Mouse (Mus musculus) stomach, embryonic 15.5 days (tissue): ENCODE results near the gene Tomm6. TPM values are rescaled to one million over a fixed set of nuclear protein-coding genes. Genes with fewer than 3 reads are reported as not detected.

Experiments used
- ATAC-seq: fragments of 200-750 bp; cut with Nextera tagmentation; 2 replicates; pipeline ENCODE4 v1.8.0; 2017; ENCODE audit warnings: low read depth, moderate number of reproducible peaks, moderate TSS enrichment; ENCODE audit not compliant: insufficient read depth, low FRiP score
- H3K27ac ChIP-seq: fragments of 300-500 bp; sonication (generic); 2 replicates; pipeline ENCODE4 v1.5.1; 2015; ENCODE audit warnings: mild to moderate bottlenecking, inconsistent platforms
- H3K27me3 ChIP-seq: fragments of 300-500 bp; sonication (generic); replicated peaks from 2 replicates; pipeline ENCODE4 v1.6.1; 2015; ENCODE audit warnings: inconsistent platforms
- H3K36me3 ChIP-seq: fragments of 300-500 bp; sonication (generic); 2 replicates; pipeline ENCODE4 v1.6.1; 2015; ENCODE audit warnings: inconsistent platforms
- H3K4me1 ChIP-seq: fragments of 300-500 bp; sonication (generic); 2 replicates; pipeline ENCODE4 v1.6.1; 2015; ENCODE audit warnings: inconsistent platforms
- H3K4me2 ChIP-seq: fragments of 300-500 bp; sonication (generic); 2 replicates; pipeline ENCODE4 v1.6.1; 2015; ENCODE audit warnings: mild to moderate bottlenecking, inconsistent platforms
- H3K4me3 ChIP-seq: fragments of 300-500 bp; sonication (generic); replicated peaks from 2 replicates; pipeline ENCODE4 v1.5.1; 2015; ENCODE audit warnings: inconsistent platforms
- H3K9ac ChIP-seq: fragments of 300-500 bp; sonication (generic); 2 replicates; pipeline ENCODE4 v1.6.1; 2015; ENCODE audit warnings: inconsistent platforms
- H3K9me3 ChIP-seq: fragments of 300-500 bp; sonication (generic); 2 replicates; pipeline ENCODE4 v1.6.1; 2016; ENCODE audit warnings: inconsistent platforms
- WGBS: fragments of 180-500 bp; shearing (Covaris S2); methylation state at CpG from one replicate; pipeline ENCODE4 v1.1.7; 2015; 5-methylcytosine and 5-hydroxymethylcytosine counted together
- polyA plus RNA-seq: library from polyadenylated mRNA; unstranded; fragments of >200 nt; fragmentation: Nextera tagmentation; extraction: Ambion mirVana; gene quantifications from 2 replicates; pipeline ENCODE4 v1.2.1, GENCODE M21; 2015

The Tomm6 gene
- polyA plus RNA-seq, 1 experiment from 2014 or later, result 404 TPM

GRCm38 (mm10) chr17:47708972-47709371, 20.8 kb upstream of the Tomm6 start:
- no peaks in the 10 kb centered on the region for H3K9me3 ChIP-seq
- H3K27ac ChIP-seq, result no peak overlapping the region
- H3K27me3 ChIP-seq, result no peaks in the 10 kb centered on the region
- no peaks in the 10 kb centered on the region for H3K36me3 ChIP-seq
- 61% methylated on average over 4 of the region's 4 CpGs for WGBS
- ATAC-seq, result no peak
- H3K4me2 ChIP-seq, result no peak overlapping the region
- H3K4me1 ChIP-seq, result no peaks in the 10 kb centered on the region; the same call in none of the 2 replicates
- no peak overlapping the region for H3K4me3 ChIP-seq
- no peak overlapping the region for H3K9ac ChIP-seq

DNA sequence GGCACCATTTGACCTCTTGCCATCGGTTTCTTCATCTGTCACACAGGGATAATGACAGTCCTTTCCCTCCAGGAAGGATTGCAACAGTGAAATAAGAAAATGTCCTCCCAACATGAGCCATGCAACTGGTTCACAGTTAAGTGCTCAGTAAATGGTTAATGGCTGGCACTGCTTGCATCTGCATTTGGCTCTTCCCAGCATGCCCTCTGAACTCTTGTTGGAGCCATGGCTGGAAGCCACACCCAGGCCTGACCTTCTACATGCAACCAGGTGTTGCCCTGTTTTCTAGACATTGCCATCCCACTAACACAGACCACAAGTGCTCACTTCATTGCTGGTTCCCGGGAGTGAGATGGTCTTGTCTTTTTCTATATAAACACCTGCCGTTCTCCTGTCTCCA, 19.8 kb upstream of the Tomm6 start:
- Histone ChIP-seq H3K4me3 (no peak overlapping the region), H3K27me3 (no peaks in the 10 kb centered on the region), H3K36me3 (no peaks in the 10 kb centered on the region), H3K4me2 (no peak overlapping the region), H3K4me1 (no peaks in the 10 kb centered on the region; the same call in none of the 2 replicates), H3K9me3 (no peaks in the 10 kb centered on the region), H3K27ac (no peak overlapping the region), H3K9ac (no peak overlapping the region)
- ATAC-seq, result no peak
- WGBS, result 65% methylated on average over 3 of the region's 3 CpGs

GRCm38 (mm10) chr17:47706196-47706595, 18.0 kb upstream of the Tomm6 start:
- Histone ChIP-seq H3K36me3 (0 out of 2 replicates have a peak, but pooled peaks cover 5% of the 10 kb centered on the region), H3K27me3 (no peaks in the 10 kb centered on the region), H3K4me3 (no peak overlapping the region), H3K4me1 (peaks cover 9% of the 10 kb centered on the region; the same call in 1 of the 2 replicates), H3K9me3 (no peaks in the 10 kb centered on the region), H3K4me2 (no peak overlapping the region), H3K9ac (no peak overlapping the region), H3K27ac (no peak overlapping the region)
- 69% methylated on average over 1 of the region's 1 CpGs for WGBS
- no peak for ATAC-seq

DNA sequence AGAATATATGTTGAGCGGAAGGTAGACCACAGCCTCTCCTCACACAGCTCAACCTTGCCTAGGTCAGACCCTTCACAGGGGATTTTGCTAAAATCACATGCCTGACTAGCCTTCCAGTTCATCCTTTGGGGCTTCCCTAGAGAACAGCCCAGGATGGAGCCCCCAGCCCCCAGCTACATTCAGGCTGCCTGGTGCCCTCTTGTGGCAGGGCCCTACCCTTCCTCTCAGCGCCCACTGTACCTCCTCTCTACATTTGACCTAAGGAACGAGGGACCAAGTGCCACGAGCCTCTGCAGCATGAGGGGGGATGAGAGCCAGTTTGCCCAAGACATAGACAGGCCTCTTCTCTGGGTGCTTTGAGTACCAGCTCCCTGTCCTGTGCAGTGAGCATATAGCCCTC, 16.5 kb upstream of the Tomm6 start:
- no peak overlapping the region for H3K4me2 ChIP-seq
- H3K27me3 ChIP-seq, result no peaks in the 10 kb centered on the region
- ATAC-seq, result no peak
- no peak overlapping the region for H3K4me3 ChIP-seq
- whole genome bisulfite sequencing, result 87% methylated on average over 4 of the region's 4 CpGs
- H3K27ac ChIP-seq, result no peak overlapping the region
- peaks cover 9% of the 10 kb centered on the region for H3K4me1 ChIP-seq
- H3K36me3 ChIP-seq, result 0 out of 2 replicates have a peak, but pooled peaks cover 5% of the 10 kb centered on the region
- no peaks in the 10 kb centered on the region for H3K9me3 ChIP-seq
- no peak overlapping the region for H3K9ac ChIP-seq

- Histone ChIP-seq H3K9ac (no peak overlapping the region), H3K36me3 (0 out of 2 replicates have a peak, but pooled peaks cover 5% of the 10 kb centered on the region), H3K4me2 (no peak overlapping the region), H3K27ac (no peak overlapping the region), H3K4me3 (no peak overlapping the region), H3K4me1 (peaks cover 9% of the 10 kb centered on the region; the same call in 1 of the 2 replicates), H3K27me3 (no peaks in the 10 kb centered on the region), H3K9me3 (no peaks in the 10 kb centered on the region)
- ATAC-seq, result no peak
- WGBS, result 40% methylated on average over 20 of the region's 20 CpGs
Observed at GRCm38 (mm10) chr17:47703556-47703955, 15.4 kb upstream of the Tomm6 start.

DNA sequence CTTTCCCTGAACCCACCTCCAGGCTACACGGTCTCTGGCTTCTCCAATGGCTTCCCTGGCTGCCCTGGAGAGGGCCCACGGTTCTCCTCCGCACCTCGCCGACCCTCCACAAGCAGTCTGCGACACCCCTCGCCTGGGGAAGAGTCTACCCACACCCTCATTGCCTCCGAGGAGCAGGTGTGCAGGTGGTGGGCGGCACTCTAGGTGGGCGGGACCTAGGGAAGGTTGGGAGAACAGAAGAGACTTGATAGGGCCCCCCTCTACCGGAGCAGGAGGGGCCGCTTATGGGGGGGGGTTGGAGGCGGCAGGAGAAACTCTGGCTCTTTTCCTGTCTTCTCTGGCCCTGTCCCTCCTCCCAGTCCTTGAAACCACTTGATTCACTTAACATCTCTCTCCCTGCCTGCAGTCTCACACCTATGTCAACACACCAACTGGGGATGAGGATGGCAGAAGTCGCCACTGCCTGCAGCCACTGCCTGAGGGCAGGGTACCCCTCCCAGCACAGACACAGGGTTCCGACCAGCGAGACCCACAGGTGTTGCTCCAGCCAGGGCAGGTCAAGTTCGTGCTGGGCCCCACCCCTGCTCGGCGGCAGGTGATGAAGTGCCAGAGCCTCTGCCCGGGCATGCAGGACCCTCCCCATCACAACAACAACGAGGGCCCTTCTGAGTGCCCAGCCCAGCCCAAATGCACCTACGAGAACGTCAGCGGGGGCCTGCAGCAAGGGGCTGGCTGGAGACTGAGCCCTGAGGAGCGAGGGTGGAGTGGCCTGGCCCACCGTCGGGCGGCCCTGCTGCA, 14.6 kb upstream of the Tomm6 start:
- Histone ChIP-seq H3K27ac (no peak overlapping the region), H3K9me3 (no peaks in the 10 kb centered on the region), H3K27me3 (no peaks in the 10 kb centered on the region), H3K4me2 (no peak overlapping the region), H3K4me1 (peaks cover 9% of the 10 kb centered on the region; the same call in 1 of the 2 replicates), H3K36me3 (0 out of 2 replicates have a peak, but pooled peaks cover 5% of the 10 kb centered on the region), H3K9ac (no peak overlapping the region), H3K4me3 (no peak overlapping the region)
- 45% methylated on average over 28 of the region's 28 CpGs for WGBS
- ATAC-seq, result no peak

DNA sequence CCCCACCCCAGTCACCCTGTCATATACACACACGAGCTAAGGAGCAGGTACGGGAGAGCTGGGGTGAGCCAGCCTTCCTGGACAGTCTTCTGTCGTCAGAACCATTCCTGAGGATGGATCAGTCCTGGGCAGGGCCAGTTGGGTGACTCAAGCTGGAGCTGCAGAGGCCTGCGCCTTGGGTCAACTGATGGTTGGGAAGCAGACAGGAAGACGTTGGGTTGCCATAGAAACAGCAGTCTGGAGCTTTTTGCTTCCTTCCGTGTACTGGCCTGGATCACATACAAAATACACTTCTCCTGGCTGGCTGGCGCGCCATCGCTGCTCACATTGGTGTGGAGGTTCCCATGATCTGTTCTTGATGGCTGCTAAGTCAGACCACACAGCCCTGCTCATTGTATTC, 13.6 kb upstream of the Tomm6 start:
- Histone ChIP-seq H3K27ac (no peak overlapping the region), H3K36me3 (0 out of 2 replicates have a peak, but pooled peaks cover 5% of the 10 kb centered on the region), H3K9me3 (no peaks in the 10 kb centered on the region), H3K4me3 (no peak overlapping the region), H3K27me3 (no peaks in the 10 kb centered on the region), H3K4me2 (no peak overlapping the region), H3K4me1 (peaks cover 9% of the 10 kb centered on the region; the same call in 1 of the 2 replicates), H3K9ac (no peak overlapping the region)
- WGBS, result 70% methylated on average over 9 of the region's 9 CpGs
- no peak for ATAC-seq

- no peak overlapping the region for H3K4me2 ChIP-seq
- peaks cover 17% of the 10 kb centered on the region for H3K4me1 ChIP-seq
- H3K27me3 ChIP-seq, result no peaks in the 10 kb centered on the region
- H3K36me3 ChIP-seq, result 0 out of 2 replicates have a peak, but pooled peaks cover 5% of the 10 kb centered on the region
- H3K4me3 ChIP-seq, result no peak overlapping the region
- ATAC-seq, result no peak
- WGBS, result 67% methylated on average over 2 of the region's 2 CpGs
- 0 out of 2 replicates have a peak overlapping the region, but pooled peaks have one; percentile 12 for H3K27ac ChIP-seq
- H3K9ac ChIP-seq, result no peak overlapping the region
- H3K9me3 ChIP-seq, result no peaks in the 10 kb centered on the region
Observed at GRCm38 (mm10) chr17:47699055-47699454, 10.9 kb upstream of the Tomm6 start.

DNA sequence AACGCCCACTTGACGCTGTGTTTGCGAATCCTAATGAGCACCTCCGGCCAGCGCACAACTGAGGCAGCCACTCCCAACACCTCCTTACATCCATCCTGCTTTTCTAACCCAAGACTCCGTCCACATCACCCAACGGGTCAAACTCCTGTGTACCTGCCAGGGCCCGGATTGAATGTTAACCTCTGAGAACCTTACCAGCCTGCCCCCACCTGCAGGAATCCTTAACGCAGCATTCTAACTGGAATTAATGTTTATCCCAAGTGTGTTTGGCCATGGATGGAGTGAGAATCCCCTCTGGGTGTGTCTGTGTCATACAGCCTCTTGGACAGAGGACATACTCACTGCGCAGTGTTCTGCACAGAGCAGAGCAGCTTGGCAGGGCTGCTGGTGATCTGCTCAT, 10.0 kb upstream of the Tomm6 start:
- H3K27ac ChIP-seq, result no peak overlapping the region
- 85% methylated on average over 10 of the region's 10 CpGs for WGBS

DNA sequence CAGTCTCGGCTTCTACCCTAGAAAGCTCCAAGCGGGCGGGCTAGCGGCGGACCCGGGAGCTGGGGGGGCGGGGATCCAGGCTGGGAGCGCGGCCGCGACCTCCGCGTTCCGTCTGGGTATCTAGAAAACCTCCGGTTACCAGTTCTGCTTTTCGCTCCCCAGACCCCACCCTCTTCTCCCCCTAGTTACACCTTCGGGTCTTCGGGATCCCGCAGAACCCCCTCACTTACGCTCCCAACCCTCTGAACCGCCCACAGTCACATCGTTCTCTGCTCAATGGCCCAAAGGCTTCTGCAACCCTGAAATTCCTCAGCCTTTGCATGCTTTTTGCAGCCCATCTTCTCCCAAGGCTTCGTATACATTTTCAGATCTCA, 7.1 kb upstream of the Tomm6 start:
- Histone ChIP-seq H3K9ac (peak overlapping the region; percentile 42), H3K27ac (no peak overlapping the region), H3K4me1 (peaks cover 9% of the 10 kb centered on the region), H3K27me3 (no peaks in the 10 kb centered on the region), H3K4me2 (peak overlapping the region; percentile 95), H3K4me3 (peak overlapping the region; percentile 78), H3K36me3 (no peaks in the 10 kb centered on the region), H3K9me3 (no peaks in the 10 kb centered on the region)
- ATAC-seq, result no peak
- 0% methylated on average over 22 of the region's 23 CpGs for WGBS

More for the DNA sequence above, 10.0 kb upstream of the Tomm6 start:
- no peak overlapping the region for H3K4me2 ChIP-seq
- H3K9me3 ChIP-seq, result no peaks in the 10 kb centered on the region
- ATAC-seq, result no peak
- H3K9ac ChIP-seq, result no peak overlapping the region
- no peak overlapping the region for H3K4me3 ChIP-seq
- H3K36me3 ChIP-seq, result 0 out of 2 replicates have a peak, but pooled peaks cover 5% of the 10 kb centered on the region
- H3K4me1 ChIP-seq, result peaks cover 18% of the 10 kb centered on the region
- no peaks in the 10 kb centered on the region for H3K27me3 ChIP-seq

GRCm38 (mm10) chr17:47694503-47695336, 6.5 kb upstream of the Tomm6 start, which contains the start of gene Prickle4:
Prickle4 (minus strand) TSS chr17:47694736.
- H3K27ac ChIP-seq, result peak within 1 kb of the TSS; percentile 65; the same call in 1 of the 2 replicates
- no peaks in the 10 kb centered on the region for H3K27me3 ChIP-seq
- peak within 1 kb of the TSS; percentile 42 for H3K9ac ChIP-seq
- ATAC-seq, result peak; percentile 88
- no peaks in the 10 kb centered on the region for H3K36me3 ChIP-seq
- H3K9me3 ChIP-seq, result no peaks in the 10 kb centered on the region
- H3K4me2 ChIP-seq, result peak within 1 kb of the TSS; percentile 95
- under 1% methylated on average over 69 of the region's 82 CpGs for WGBS
- peak within 1 kb of the TSS; percentile 78 for H3K4me3 ChIP-seq
- peaks cover 9% of the 10 kb centered on the region for H3K4me1 ChIP-seq

DNA sequence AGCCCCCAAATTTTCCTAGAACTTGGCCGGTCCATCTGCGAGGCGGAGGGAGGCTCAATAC, 6.1 kb upstream of the Tomm6 start, which contains the start of gene Gm21981:
TSS of gene Gm21981 (minus strand) at position 14 of the 61 bp plus-strand sequence.
- Histone ChIP-seq H3K9ac (peak within 1 kb of the TSS; percentile 42), H3K4me3 (peak within 1 kb of the TSS; percentile 78), H3K4me2 (peak within 1 kb of the TSS; percentile 95), H3K27me3 (no peaks in the 10 kb centered on the region), H3K4me1 (peaks cover 12% of the 10 kb centered on the region), H3K27ac (peak within 1 kb of the TSS; percentile 65; the same call in 1 of the 2 replicates), H3K9me3 (no peaks in the 10 kb centered on the region), H3K36me3 (no peaks in the 10 kb centered on the region)
- 0% methylated on average over 3 of the region's 3 CpGs for WGBS
- ATAC-seq, result no peak
